ENCODE assay signal across 12 mouse cellular contexts in genomic region chr1:167981292-167981691, GRCm38 (mm10).
"Had no signal": no experiment of that assay in that cellular context is flagged by ENCODE, and none has a peak within 500 bp of the region (broad histone marks: within the 10 kb centered on the region; RNA-seq: fewer than 3 reads in every experiment).

No protein-coding gene starts in this region.

- DNase-seq: kidney, adult 11 months; kidney, adult 8-10 months; kidney, postnatal 10 days; kidney, postnatal 36 days; layer of hippocampus, postnatal 36 days; lung, adult 18-20 months; lung, postnatal 14 days; lung, postnatal 4 days; midbrain, embryonic 14.5 days; thymus, adult 2 months; thymus, postnatal 14 days; thymus, postnatal 4 days had no signal
